Mouse (Mus musculus) E14TG2a.4 (cell line): ENCODE data around the gene Oas1e.
A peak's percentile ranks its signal among the peaks of the same experiment; 100 is the strongest.
"Not testable (repeated sequence)": the region's sequence is repeated elsewhere in the genome, so short reads cannot be mapped to it uniquely, and the experiment has no call there.

Experiments used
- H3K27me3 ChIP-seq: 2 replicates; pipeline ENCODE4 v1.6.1; 2014; ENCODE audit warnings: low read length, control low read depth; ENCODE audit not compliant: insufficient read depth
- H3K36me3 ChIP-seq: 2 replicates; pipeline ENCODE4 v1.6.1; 2014; ENCODE audit warnings: low read length, control low read depth; ENCODE audit not compliant: insufficient read depth
- H3K4me1 ChIP-seq: replicated peaks from 2 replicates; pipeline ENCODE4 v1.6.1; 2014; ENCODE audit warnings: low read depth, low read length, control low read depth
- H3K4me3 ChIP-seq: replicated peaks from 2 replicates; pipeline ENCODE4 v1.5.1; 2014; ENCODE audit warnings: mild to moderate bottlenecking, low read length
- H3K9me3 ChIP-seq: 2 replicates; pipeline ENCODE4 v1.6.1; 2014; ENCODE audit warnings: low read length, control low read depth
- CTCF ChIP-seq: conservative IDR thresholded peaks from 2 replicates; pipeline ENCODE4 v1.5.1; 2014; ENCODE audit warnings: low read length
- NANOG ChIP-seq: IDR thresholded peaks from 2 replicates; pipeline ENCODE4 v1.6.1; 2014; ENCODE audit warnings: borderline replicate concordance, low read length, mixed read lengths
- POU5F1 ChIP-seq: IDR thresholded peaks from 2 replicates; pipeline ENCODE4 v1.6.1; 2014; ENCODE audit warnings: low read length, borderline replicate concordance

Gene Oas1e

DNA sequence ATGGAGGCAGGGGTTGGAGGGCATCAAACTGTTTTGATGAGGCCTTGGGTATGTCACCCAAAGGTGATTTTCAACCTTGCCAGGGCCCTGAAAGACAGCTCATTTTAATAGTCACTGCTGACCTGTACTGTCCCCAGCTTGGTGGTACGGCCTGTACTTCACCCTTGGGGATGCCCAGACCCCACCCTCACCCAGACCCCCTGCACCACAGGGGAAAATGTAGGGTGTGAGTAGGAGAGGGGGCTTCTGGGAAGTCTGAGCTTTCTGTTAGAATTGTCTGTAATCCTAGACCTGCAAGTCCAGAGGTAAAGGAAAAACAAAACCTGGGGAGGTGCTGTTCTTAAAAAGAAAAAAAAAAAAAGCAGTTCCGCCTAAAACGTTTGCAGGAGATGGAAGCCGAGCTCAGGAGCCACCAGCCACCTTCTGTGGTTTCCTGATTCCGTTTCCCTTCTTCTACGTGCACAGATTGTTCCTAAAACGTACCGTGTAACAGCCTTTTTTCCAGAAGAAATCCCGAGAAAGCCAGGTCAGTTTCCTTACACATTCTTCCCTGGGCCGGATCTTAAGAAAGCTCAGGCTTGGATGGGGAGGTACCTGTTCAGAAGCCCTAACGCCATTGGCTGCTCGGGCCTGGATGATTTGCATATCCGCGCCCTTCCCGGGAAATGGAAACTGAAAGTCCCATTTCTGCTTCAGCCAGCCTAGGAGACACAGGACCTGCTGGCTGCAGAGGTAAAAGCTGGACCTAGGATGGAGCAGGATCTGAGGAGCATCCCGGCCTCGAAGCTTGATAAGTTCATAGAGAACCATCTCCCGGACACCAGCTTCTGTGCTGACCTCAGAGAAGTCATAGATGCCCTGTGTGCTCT, 16.9 kb upstream of the Oas1e start, which contains the start of gene Oas1c:
Gene Oas1c, minus strand, starts transcription at position 564 of the 869 bp plus-strand sequence.
- Histone ChIP-seq H3K36me3 (no peaks in the 10 kb centered on the region), H3K27me3 (peaks cover 24% of the 10 kb centered on the region), H3K9me3 (no peaks in the 10 kb centered on the region), H3K4me1 (peaks cover 55% of the 10 kb centered on the region), H3K4me3 (peak within 1 kb of the TSS; percentile 65)
- TF ChIP-seq NANOG, result no peak
- no peak for TF ChIP-seq POU5F1
- no peak for TF ChIP-seq CTCF

DNA sequence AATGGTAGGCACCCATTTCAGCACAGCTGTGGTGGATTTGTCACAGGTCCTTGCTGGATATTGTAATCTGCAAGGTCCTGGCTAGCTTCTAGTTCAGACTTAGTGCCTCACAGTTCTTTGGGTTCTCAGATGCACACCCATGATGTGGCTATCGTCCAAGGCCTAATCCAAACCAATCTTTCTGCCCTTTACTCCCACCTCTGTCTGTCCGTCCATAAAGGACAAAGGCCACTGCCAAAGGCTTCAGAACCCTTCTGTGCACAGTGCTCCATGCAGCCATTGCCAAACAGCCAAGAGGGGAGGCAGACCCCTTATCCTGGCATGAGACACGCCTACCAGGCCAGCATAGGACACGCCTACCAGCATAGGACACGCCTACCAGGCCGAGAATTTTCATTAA, 13.8 kb upstream of the Oas1e start:
- Histone ChIP-seq H3K27me3 (peaks cover 12% of the 10 kb centered on the region), H3K4me3 (no peak overlapping the region), H3K4me1 (peaks cover 59% of the 10 kb centered on the region), H3K9me3 (no peaks in the 10 kb centered on the region), H3K36me3 (no peaks in the 10 kb centered on the region)
- TF ChIP-seq POU5F1, result no peak
- no peak for TF ChIP-seq CTCF
- TF ChIP-seq NANOG, result no peak

DNA sequence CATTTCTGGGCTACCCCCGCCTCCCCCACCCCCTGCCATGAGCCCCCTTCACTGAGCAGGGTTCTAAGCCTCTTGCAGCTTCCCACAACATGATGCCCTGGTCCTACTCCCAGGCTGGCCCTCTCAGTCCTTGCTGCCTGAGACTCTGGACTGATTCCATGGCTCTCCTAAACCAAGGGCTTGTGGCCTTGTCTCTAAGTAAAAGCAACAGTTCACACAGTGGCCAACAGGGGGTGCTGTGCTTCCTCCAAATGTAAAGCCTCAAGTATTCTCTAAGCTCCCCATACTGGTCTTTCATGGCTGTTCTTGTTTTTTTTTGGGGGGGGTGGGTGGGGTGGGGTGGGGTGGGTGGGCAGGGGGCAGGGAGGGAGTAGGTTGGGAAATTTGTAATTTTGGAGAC, 11.1 kb upstream of the Oas1e start:
- Histone ChIP-seq H3K36me3 (no peaks in the 10 kb centered on the region), H3K9me3 (no peaks in the 10 kb centered on the region), H3K4me3 (no peak overlapping the region), H3K4me1 (peaks cover 41% of the 10 kb centered on the region), H3K27me3 (peaks cover 30% of the 10 kb centered on the region)
- TF ChIP-seq CTCF, result peak; percentile 71
- no peak for TF ChIP-seq POU5F1
- TF ChIP-seq NANOG, result no peak

DNA sequence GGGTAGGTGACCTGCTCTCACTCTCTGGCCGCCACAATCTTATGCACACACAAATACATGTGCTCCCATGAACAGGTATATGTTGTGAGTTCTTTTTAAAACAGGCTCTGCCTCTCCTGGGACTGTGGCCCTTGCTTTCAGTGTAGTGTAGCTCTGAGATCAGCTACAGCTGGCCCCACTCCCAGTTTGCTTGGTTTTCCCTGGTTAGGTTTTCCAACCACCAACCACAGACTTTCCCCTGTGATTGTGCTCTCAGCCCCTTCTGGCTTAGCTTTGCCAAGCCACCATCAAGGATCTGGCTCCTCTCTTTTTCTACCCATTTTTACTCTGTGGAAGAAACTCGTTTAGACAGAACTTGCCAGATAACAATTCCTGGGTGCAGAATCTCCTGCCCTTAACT, 8.3 kb upstream of the Oas1e start:
- no peaks in the 10 kb centered on the region for H3K9me3 ChIP-seq
- H3K27me3 ChIP-seq, result peaks cover 51% of the 10 kb centered on the region
- peaks cover 17% of the 10 kb centered on the region for H3K4me1 ChIP-seq
- no peaks in the 10 kb centered on the region; the same call in 1 of the 2 replicates for H3K36me3 ChIP-seq
- no peak for TF ChIP-seq POU5F1
- no peak for TF ChIP-seq NANOG
- no peak for TF ChIP-seq CTCF
- H3K4me3 ChIP-seq, result no peak overlapping the region

DNA sequence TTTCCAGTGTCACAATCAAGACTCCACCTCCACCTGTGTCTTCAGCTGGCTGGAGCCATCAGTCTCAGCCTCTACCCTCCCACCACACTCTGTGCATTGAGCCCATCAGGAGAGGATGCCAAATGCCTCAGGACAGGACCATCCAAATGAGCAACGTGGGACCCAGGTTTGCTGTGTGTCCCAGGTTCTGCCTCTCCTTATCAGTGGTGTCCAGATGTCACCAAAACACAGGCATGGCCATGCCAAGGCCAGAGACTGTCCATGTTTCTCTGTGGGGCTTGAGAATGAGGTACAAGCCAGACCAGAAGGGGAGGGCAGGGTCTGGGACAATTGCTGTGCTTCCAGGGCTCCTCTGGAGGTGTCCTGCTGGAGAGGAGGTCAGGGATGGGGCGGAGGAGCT, 3.6 kb upstream of the Oas1e start:
- H3K36me3 ChIP-seq, H3K4me3 ChIP-seq, H3K9me3 ChIP-seq, H3K4me1 ChIP-seq: not testable (repeated sequence)
- H3K27me3 ChIP-seq, result peaks cover 58% of the 10 kb centered on the region

DNA sequence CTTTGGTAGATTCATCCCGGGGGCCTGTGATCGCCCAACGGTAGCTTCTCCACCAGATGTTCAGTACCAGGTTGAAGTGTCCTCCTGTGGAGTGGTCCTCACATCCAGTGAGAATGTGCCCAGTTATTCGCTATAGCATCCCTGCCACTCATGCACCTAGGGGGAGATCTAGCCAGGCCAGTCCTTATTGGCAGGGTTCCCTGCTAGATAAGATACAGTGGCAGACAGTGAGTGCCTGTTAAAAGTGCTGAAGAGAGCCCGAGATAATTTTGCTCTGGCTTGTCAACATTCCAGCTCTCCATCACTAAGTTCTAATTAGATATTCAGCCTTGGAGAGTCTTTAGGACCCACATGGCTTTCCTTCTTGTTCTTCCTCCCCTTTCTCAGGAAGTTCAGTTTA, 2.8 kb upstream of the Oas1e start:
- H3K4me1 ChIP-seq, H3K9me3 ChIP-seq, H3K4me3 ChIP-seq, H3K36me3 ChIP-seq: not testable (repeated sequence)
- peaks cover 52% of the 10 kb centered on the region for H3K27me3 ChIP-seq

DNA sequence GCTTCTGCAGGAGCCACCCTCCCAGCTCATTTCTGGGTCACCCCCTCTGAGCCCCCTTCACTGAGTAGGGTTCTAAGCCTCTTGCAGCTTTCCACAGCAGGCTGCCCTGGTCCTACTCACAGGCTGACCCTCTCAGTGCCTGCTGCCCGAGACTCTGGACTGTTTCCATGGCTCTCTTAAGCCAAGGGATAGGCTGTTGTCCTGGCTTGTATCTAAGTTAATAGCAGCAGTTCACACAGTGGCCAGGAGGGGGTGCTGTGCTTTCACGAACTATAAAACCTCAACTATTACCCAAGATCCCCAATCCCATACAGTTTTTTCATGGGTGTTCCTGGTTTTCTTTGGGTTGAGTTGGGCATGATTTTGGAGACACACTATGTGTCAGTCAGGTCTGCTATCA, 2.3 kb downstream of the Oas1e start:
- no peaks in the 10 kb centered on the region for H3K4me1 ChIP-seq
- H3K9me3 ChIP-seq, result no peaks in the 10 kb centered on the region
- no peak overlapping the region for H3K4me3 ChIP-seq
- TF ChIP-seq CTCF (peak; percentile 86), NANOG (no peak), POU5F1 (no peak)
- no peaks in the 10 kb centered on the region for H3K36me3 ChIP-seq
- peaks cover 51% of the 10 kb centered on the region for H3K27me3 ChIP-seq

DNA sequence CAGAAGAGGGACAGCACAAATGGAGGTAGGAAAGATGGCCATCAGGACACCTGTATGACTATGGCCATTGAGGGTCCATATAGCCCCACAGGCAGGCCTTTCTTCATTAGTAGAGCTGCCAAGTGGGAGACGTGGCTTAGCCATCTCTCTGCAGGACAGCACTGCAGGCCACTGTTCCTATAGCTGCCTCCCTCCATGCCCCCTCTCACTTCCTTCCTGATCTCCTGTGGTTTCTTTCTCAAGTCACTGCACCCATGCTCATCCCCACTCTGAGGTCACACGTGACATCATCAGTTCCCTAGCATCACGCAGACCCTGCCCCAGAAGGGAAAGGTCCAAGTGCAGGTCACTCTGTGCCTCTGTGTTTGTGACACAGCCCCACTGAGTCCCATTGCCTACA, 8.3 kb downstream of the Oas1e start:
- Histone ChIP-seq H3K9me3 (no peaks in the 10 kb centered on the region), H3K27me3 (peaks cover 50% of the 10 kb centered on the region), H3K36me3 (no peaks in the 10 kb centered on the region), H3K4me3 (no peak overlapping the region), H3K4me1 (peaks cover 16% of the 10 kb centered on the region)
- no peak for TF ChIP-seq POU5F1

DNA sequence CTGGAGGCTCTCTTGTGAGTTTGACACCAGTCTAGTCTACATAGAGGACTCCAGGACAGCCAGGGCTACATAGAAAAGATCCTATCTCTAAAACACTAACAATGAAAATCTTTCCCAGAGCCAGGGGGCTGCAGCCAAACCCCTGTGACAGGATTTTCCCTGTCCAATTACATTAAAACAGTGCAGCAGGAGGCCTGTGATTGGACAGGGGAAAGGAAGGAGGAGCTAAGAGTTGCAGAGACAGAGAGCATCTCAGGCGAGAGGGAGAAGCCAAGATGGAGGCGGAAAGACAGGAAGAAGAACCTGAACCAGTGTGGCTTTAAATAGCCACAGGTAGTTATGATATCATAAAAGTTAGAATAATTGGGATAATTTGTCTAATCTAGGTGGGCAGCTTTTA, 12.9 kb downstream of the Oas1e start:
- no peak for TF ChIP-seq POU5F1
- no peak for TF ChIP-seq NANOG
- no peak for TF ChIP-seq CTCF
- Histone ChIP-seq H3K4me1 (peaks cover 16% of the 10 kb centered on the region), H3K27me3 (peaks cover 9% of the 10 kb centered on the region), H3K36me3 (no peaks in the 10 kb centered on the region), H3K4me3 (peak overlapping the region; percentile 75), H3K9me3 (no peaks in the 10 kb centered on the region)
